Mouse (Mus musculus) C2C12 (cell line): ENCODE results near the gene Ecm1.

ENCODE experiments used
- CEBPB ChIP-seq: IDR thresholded peaks from one replicate; pipeline ENCODE4 v1.6.1; 2011; ENCODE audit warnings: low read depth, mild to moderate bottlenecking, control low read depth, moderate library complexity
- CTCF ChIP-seq: IDR thresholded peaks from one replicate; pipeline ENCODE4 v1.5.1; 2011; ENCODE audit not compliant: control insufficient read depth, insufficient read depth, insufficient read length
- FOSL1 ChIP-seq: IDR thresholded peaks from one replicate; pipeline ENCODE4 v1.8.0; 2011; ENCODE audit warnings: mild to moderate bottlenecking, low read length; ENCODE audit not compliant: poor library complexity, insufficient read depth, severe bottlenecking
- MAX ChIP-seq: IDR thresholded peaks from one replicate; pipeline ENCODE4 v1.6.1; 2011; ENCODE audit warnings: mild to moderate bottlenecking, control low read depth
- MYOD1 ChIP-seq: IDR thresholded peaks from one replicate; pipeline ENCODE4 v1.6.1; 2011; ENCODE audit warnings: low read depth; ENCODE audit not compliant: control insufficient read depth, insufficient read length
- USF1 ChIP-seq: IDR thresholded peaks from one replicate; pipeline ENCODE4 v1.6.1; 2011; ENCODE audit warnings: low read depth, mild to moderate bottlenecking, control low read depth, moderate library complexity

- TF ChIP-seq USF1 = no peak
- TF ChIP-seq CTCF = no peak
- no peak for TF ChIP-seq MYOD1
- no peak for TF ChIP-seq CEBPB
- TF ChIP-seq MAX = no peak
- no peak for TF ChIP-seq FOSL1
Observed at GRCm38 (mm10) chr3:95693821-95694807, 45.3 kb downstream of the Ecm1 start.
